Mouse (Mus musculus) liver, postnatal 0 days (tissue): Measurements from ENCODE around the gene Zfp583.

ENCODE experiments used
- CTCF ChIP-seq: sonication (generic); IDR thresholded peaks from 2 replicates; pipeline ENCODE4 v1.5.1; 2016; ENCODE audit warnings: antibody characterized with exemption, low read depth
- EP300 ChIP-seq: IDR thresholded peaks from 2 replicates; pipeline ENCODE4 v1.6.1; 2016; ENCODE audit warnings: antibody characterized with exemption, low read depth, mild to moderate bottlenecking

DNA sequence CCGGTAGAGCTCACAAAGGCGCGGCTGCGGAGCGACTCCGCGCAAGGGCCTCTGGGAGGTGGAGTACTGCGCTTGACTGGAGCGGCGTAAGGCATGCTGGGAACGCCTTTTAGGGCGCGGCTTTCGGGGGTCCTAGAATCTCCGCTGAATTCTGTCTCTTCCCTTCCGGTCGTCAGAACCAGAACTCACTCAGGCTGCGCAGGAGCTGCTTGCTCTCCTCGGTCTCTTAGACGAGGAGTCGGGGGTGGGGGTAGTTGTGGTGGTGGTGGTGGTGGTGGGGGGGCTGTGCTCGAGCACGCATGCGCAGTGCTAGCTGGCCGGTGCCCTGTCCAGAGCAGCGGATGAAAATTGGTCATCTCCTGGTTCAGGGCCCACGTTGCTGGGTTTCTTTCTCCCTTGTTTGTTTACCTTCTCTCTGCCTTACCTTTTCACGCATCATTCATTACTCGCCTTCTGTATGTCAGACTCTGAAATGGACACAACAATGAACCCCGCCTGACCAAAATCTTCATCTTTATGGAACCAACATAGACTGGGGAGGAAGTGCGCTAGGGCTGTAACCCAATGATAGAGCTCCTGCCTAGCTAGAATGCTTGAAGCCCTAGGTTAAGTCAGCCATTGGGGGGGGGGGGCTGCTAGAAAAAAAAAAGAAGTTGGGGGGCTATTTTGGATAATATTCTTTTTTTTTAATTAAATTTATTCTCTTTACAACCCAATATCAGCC, at the start of gene Zfp583:
- TF ChIP-seq CTCF (no peak), EP300 (no peak)
